Mouse (Mus musculus): ENCODE measurements at regions not wholly inside any gene's neighbourhood (a gene's known extent, or its start where the extent isn't known, plus 50 kb on each side); places are given as distances from the start of the nearest gene placed in this dataset.

GRCm38 (mm10) chr17:4501029-4501428 lies 493.1 kb upstream of the Arid1b start:
- no peaks in the 10 kb centered on the region for H3K36me3 ChIP-seq (ENCODE audit: control insufficient read depth, insufficient read depth, low read length)
- WGBS, result 79% methylated on average over 1 of the region's 1 CpGs
- H3K4me1 ChIP-seq (ENCODE audit: control insufficient read depth, insufficient read depth, low read length), result peaks cover 12% of the 10 kb centered on the region
- no peak overlapping the region for H3K4me2 ChIP-seq (ENCODE audit: low read length)
- H3K27me3 ChIP-seq (ENCODE audit: control insufficient read depth, insufficient read depth, low read depth, low read length), result no peaks in the 10 kb centered on the region
- no peak for ATAC-seq
- H3K9ac ChIP-seq (ENCODE audit: low read depth, low read length), result no peak overlapping the region
- H3K9me3 ChIP-seq (replicated peaks; ENCODE audit: control insufficient read depth, low read length, poor library complexity, severe bottlenecking), result no peaks in the 10 kb centered on the region
- no peak overlapping the region for H3K4me3 ChIP-seq (ENCODE audit: low read depth, low read length)
- H3K27ac ChIP-seq (ENCODE audit: low read length), result no peak overlapping the region

GRCm38 (mm10) chr17:4504951-4505350 lies 489.2 kb upstream of the Arid1b start:
- 76% methylated on average over 6 of the region's 6 CpGs for WGBS
- no peaks in the 10 kb centered on the region for H3K27me3 ChIP-seq (ENCODE audit: control insufficient read depth, insufficient read depth, low read depth, low read length)
- no peak overlapping the region for H3K27ac ChIP-seq (ENCODE audit: low read length)
- H3K36me3 ChIP-seq (ENCODE audit: control insufficient read depth, insufficient read depth, low read length), result no peaks in the 10 kb centered on the region
- H3K9ac ChIP-seq (ENCODE audit: low read depth, low read length), result no peak overlapping the region
- H3K4me2 ChIP-seq (ENCODE audit: low read length), result no peak overlapping the region
- H3K9me3 ChIP-seq (replicated peaks; ENCODE audit: control insufficient read depth, low read length, poor library complexity, severe bottlenecking), result no peaks in the 10 kb centered on the region
- H3K4me1 ChIP-seq (ENCODE audit: control insufficient read depth, insufficient read depth, low read length), result 0 out of 2 replicates have a peak, but pooled peaks cover 2% of the 10 kb centered on the region
- no peak overlapping the region for H3K4me3 ChIP-seq (ENCODE audit: low read depth, low read length)
- ATAC-seq, result no peak

DNA sequence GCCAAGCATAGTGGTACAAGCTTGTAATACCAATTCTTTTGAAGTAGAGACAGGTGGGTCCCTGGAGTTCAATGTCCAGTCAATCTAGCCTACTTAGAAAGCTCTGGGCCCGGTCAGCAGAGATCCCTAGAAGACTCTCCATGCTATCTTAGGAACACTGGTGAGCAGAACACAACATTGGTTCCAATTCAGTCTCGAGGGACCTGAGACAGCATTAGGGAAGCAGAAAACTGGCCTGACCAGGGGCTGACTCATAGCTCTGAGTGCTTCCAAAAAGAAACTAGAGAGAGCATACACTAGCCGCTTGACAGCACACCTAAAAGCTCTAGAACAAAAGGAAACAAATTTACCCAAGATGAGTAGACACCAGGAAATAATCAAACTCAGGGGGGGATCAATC lies 484.6 kb upstream of the Arid1b start:
- Histone ChIP-seq H3K27me3 (ENCODE audit: control insufficient read depth, insufficient read depth, low read depth, low read length) (no peaks in the 10 kb centered on the region), H3K4me1 (ENCODE audit: control insufficient read depth, insufficient read depth, low read length) (no peaks in the 10 kb centered on the region), H3K27ac (ENCODE audit: low read length) (no peak overlapping the region), H3K4me3 (ENCODE audit: low read depth, low read length) (no peak overlapping the region), H3K4me2 (ENCODE audit: low read length) (no peak overlapping the region), H3K9me3 (replicated peaks; ENCODE audit: control insufficient read depth, low read length, poor library complexity, severe bottlenecking) (no peaks in the 10 kb centered on the region), H3K9ac (ENCODE audit: low read depth, low read length) (no peak overlapping the region), H3K36me3 (ENCODE audit: control insufficient read depth, insufficient read depth, low read length) (no peaks in the 10 kb centered on the region)
- ATAC-seq, result no peak
- WGBS, result 71% methylated on average over 3 of the region's 3 CpGs

DNA sequence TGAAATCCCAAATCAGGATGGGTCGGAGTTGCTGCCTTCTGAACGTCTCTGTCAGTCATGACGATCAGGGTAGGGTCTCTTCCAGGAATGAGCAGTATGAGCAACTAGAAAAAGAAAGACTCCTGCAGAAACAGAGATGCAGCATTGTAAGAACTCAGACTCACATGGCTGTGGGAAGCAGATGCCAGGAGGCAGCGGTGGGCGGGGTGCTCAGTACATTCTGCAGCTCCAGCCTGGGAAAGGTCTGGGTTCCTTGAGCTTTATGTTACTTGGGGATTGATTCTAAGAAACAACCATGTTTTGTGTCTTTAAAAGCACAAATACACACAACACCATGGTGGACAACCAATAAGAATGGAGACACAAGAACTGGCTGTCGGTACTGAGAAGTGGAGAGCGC lies 478.0 kb upstream of the Arid1b start:
- H3K4me2 ChIP-seq (ENCODE audit: low read length), result no peak overlapping the region
- no peaks in the 10 kb centered on the region for H3K9me3 ChIP-seq (replicated peaks; ENCODE audit: control insufficient read depth, low read length, poor library complexity, severe bottlenecking)
- ATAC-seq, result no peak
- 66% methylated on average over 7 of the region's 7 CpGs for WGBS
- H3K27ac ChIP-seq (ENCODE audit: low read length), result no peak overlapping the region
- H3K36me3 ChIP-seq (ENCODE audit: control insufficient read depth, insufficient read depth, low read length), result no peaks in the 10 kb centered on the region
- no peaks in the 10 kb centered on the region for H3K27me3 ChIP-seq (ENCODE audit: control insufficient read depth, insufficient read depth, low read depth, low read length)
- peaks cover 2% of the 10 kb centered on the region; the same call in 1 of the 2 replicates for H3K4me1 ChIP-seq (ENCODE audit: control insufficient read depth, insufficient read depth, low read length)
- H3K4me3 ChIP-seq (ENCODE audit: low read depth, low read length), result no peak overlapping the region
- H3K9ac ChIP-seq (ENCODE audit: low read depth, low read length), result no peak overlapping the region

GRCm38 (mm10) chr17:4516846-4517245 lies 477.3 kb upstream of the Arid1b start:
- no peaks in the 10 kb centered on the region for H3K36me3 ChIP-seq (ENCODE audit: control insufficient read depth, insufficient read depth, low read length)
- no peak overlapping the region for H3K4me3 ChIP-seq (ENCODE audit: low read depth, low read length)
- H3K4me2 ChIP-seq (ENCODE audit: low read length), result no peak overlapping the region
- no peaks in the 10 kb centered on the region for H3K27me3 ChIP-seq (ENCODE audit: control insufficient read depth, insufficient read depth, low read depth, low read length)
- peaks cover 2% of the 10 kb centered on the region; the same call in 1 of the 2 replicates for H3K4me1 ChIP-seq (ENCODE audit: control insufficient read depth, insufficient read depth, low read length)
- no peak overlapping the region for H3K27ac ChIP-seq (ENCODE audit: low read length)
- H3K9ac ChIP-seq (ENCODE audit: low read depth, low read length), result no peak overlapping the region
- H3K9me3 ChIP-seq (replicated peaks; ENCODE audit: control insufficient read depth, low read length, poor library complexity, severe bottlenecking), result no peaks in the 10 kb centered on the region
- ATAC-seq, result peak; percentile 58; the same call in 1 of the 2 replicates
- WGBS, result 45% methylated on average over 3 of the region's 3 CpGs

- ATAC-seq, result no peak
- Histone ChIP-seq H3K4me1 (ENCODE audit: control insufficient read depth, insufficient read depth, low read length) (peaks cover 2% of the 10 kb centered on the region; the same call in 1 of the 2 replicates), H3K27ac (ENCODE audit: low read length) (no peak overlapping the region), H3K36me3 (ENCODE audit: control insufficient read depth, insufficient read depth, low read length) (no peaks in the 10 kb centered on the region), H3K27me3 (ENCODE audit: control insufficient read depth, insufficient read depth, low read depth, low read length) (no peaks in the 10 kb centered on the region), H3K9me3 (replicated peaks; ENCODE audit: control insufficient read depth, low read length, poor library complexity, severe bottlenecking) (no peaks in the 10 kb centered on the region), H3K9ac (ENCODE audit: low read depth, low read length) (no peak overlapping the region), H3K4me3 (ENCODE audit: low read depth, low read length) (no peak overlapping the region), H3K4me2 (ENCODE audit: low read length) (no peak overlapping the region)
- WGBS, result 89% methylated on average over 4 of the region's 4 CpGs
These were observed 473.1 kb upstream of the Arid1b start for GRCm38 (mm10) chr17:4521031-4521430.

DNA sequence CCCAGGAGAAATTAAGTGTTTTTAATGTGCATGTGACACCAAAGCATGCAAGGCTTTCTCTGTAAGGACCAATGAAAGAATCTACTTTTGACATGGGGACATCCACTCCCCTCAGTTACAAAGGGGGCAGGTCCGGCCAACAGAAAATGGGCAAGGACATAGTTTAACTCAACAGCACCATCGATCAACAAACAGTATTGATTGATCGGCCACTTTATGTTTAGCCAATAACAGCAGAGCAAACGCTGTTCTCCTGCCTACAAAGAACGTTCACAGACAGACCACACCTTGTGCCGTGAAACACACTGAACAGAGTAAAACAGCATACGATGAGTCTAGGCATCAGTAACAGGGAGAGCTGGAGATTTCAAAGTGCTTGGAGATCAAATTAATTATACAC lies 467.7 kb upstream of the Arid1b start:
- Histone ChIP-seq H3K4me3 (ENCODE audit: low read depth, low read length) (no peak overlapping the region), H3K4me2 (ENCODE audit: low read length) (no peak overlapping the region), H3K9me3 (replicated peaks; ENCODE audit: control insufficient read depth, low read length, poor library complexity, severe bottlenecking) (no peaks in the 10 kb centered on the region), H3K36me3 (ENCODE audit: control insufficient read depth, insufficient read depth, low read length) (no peaks in the 10 kb centered on the region), H3K9ac (ENCODE audit: low read depth, low read length) (no peak overlapping the region), H3K27ac (ENCODE audit: low read length) (no peak overlapping the region), H3K4me1 (ENCODE audit: control insufficient read depth, insufficient read depth, low read length) (no peaks in the 10 kb centered on the region), H3K27me3 (ENCODE audit: control insufficient read depth, insufficient read depth, low read depth, low read length) (no peaks in the 10 kb centered on the region)
- WGBS, result 87% methylated on average over 7 of the region's 7 CpGs
- ATAC-seq, result no peak

DNA sequence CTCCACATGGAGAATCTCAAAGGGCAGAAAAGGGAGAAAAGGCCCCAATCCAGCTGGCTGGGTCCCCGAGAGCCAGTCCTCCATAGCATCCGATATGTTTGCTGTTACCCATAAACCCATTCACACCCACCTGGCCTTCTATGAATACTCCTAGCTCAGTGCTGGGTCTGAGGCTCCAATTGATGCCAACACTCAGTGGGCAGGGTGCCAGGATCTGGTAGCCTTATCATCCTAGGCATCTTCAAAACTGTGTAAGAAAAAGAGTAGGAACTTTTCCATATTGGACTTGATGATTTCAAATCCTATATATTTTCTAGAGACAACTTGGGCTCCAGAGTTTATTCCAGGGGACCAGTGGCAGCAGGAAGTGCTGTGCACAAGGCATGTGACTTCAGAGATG lies 462.0 kb upstream of the Arid1b start:
- Histone ChIP-seq H3K36me3 (ENCODE audit: control insufficient read depth, insufficient read depth, low read length) (no peaks in the 10 kb centered on the region), H3K4me2 (ENCODE audit: low read length) (no peak overlapping the region), H3K27me3 (ENCODE audit: control insufficient read depth, insufficient read depth, low read depth, low read length) (no peaks in the 10 kb centered on the region), H3K27ac (ENCODE audit: low read length) (no peak overlapping the region), H3K4me1 (ENCODE audit: control insufficient read depth, insufficient read depth, low read length) (no peaks in the 10 kb centered on the region), H3K4me3 (ENCODE audit: low read depth, low read length) (no peak overlapping the region), H3K9ac (ENCODE audit: low read depth, low read length) (no peak overlapping the region), H3K9me3 (replicated peaks; ENCODE audit: control insufficient read depth, low read length, poor library complexity, severe bottlenecking) (no peaks in the 10 kb centered on the region)
- ATAC-seq, result no peak
- WGBS, result 87% methylated on average over 2 of the region's 2 CpGs

GRCm38 (mm10) chr17:4540435-4540834 lies 453.7 kb upstream of the Arid1b start:
- WGBS, result 36% methylated on average over 2 of the region's 2 CpGs
- no peaks in the 10 kb centered on the region for H3K36me3 ChIP-seq (ENCODE audit: control insufficient read depth, insufficient read depth, low read length)
- no peak for ATAC-seq

More at GRCm38 (mm10) chr17:4540435-4540834, 453.7 kb upstream of the Arid1b start:
- peaks cover 5% of the 10 kb centered on the region for H3K4me1 ChIP-seq (ENCODE audit: control insufficient read depth, insufficient read depth, low read length)
- no peaks in the 10 kb centered on the region for H3K27me3 ChIP-seq (ENCODE audit: control insufficient read depth, insufficient read depth, low read depth, low read length)
- no peak overlapping the region for H3K27ac ChIP-seq (ENCODE audit: low read length)
- no peak overlapping the region for H3K4me3 ChIP-seq (ENCODE audit: low read depth, low read length)
- H3K9me3 ChIP-seq (replicated peaks; ENCODE audit: control insufficient read depth, low read length, poor library complexity, severe bottlenecking), result no peaks in the 10 kb centered on the region
- no peak overlapping the region for H3K9ac ChIP-seq (ENCODE audit: low read depth, low read length)
- no peak overlapping the region for H3K4me2 ChIP-seq (ENCODE audit: low read length)
